Mouse (Mus musculus) midbrain, embryonic 14.5 days (tissue): ENCODE results near the gene Slc1a3. TPM values are rescaled to one million over a fixed set of nuclear protein-coding genes. Genes with fewer than 3 reads are reported as not detected.

Experiments
- ATAC-seq: fragments of 200-750 bp; cut with Nextera tagmentation; 2 replicates; pipeline ENCODE4 v1.8.0; 2017; ENCODE audit warnings: moderate number of reproducible peaks, moderate library complexity; ENCODE audit not compliant: low FRiP score, low TSS enrichment
- DNase-seq: peaks from one replicate; pipeline ENCODE4 v3.0.0-alpha.2; 2015
- H3K27ac ChIP-seq: fragments of 300-500 bp; sonication (generic); replicated peaks from 2 replicates; pipeline ENCODE4 v1.5.1; 2014; ENCODE audit warnings: mild to moderate bottlenecking, low read depth, low read length, moderate library complexity
- H3K27me3 ChIP-seq: fragments of 300-500 bp; sonication (generic); 2 replicates; pipeline ENCODE4 v1.6.1; 2014; ENCODE audit warnings: low read length, control low read depth, mixed read lengths; ENCODE audit not compliant: control insufficient read depth, insufficient read depth
- H3K36me3 ChIP-seq: fragments of 300-500 bp; sonication (generic); 2 replicates; pipeline ENCODE4 v1.6.1; 2014; ENCODE audit warnings: low read length, control low read depth; ENCODE audit not compliant: control insufficient read depth, insufficient read depth
- H3K4me1 ChIP-seq: fragments of 300-500 bp; sonication (generic); 2 replicates; pipeline ENCODE4 v1.6.1; 2014; ENCODE audit warnings: mild to moderate bottlenecking, antibody characterized with exemption, low read length, control low read depth; ENCODE audit not compliant: control insufficient read depth, insufficient read depth
- H3K4me2 ChIP-seq: fragments of 300-500 bp; sonication (generic); 2 replicates; pipeline ENCODE4 v1.6.1; 2014; ENCODE audit warnings: mild to moderate bottlenecking, low read length, moderate library complexity
- H3K4me3 ChIP-seq: fragments of 300-500 bp; sonication (generic); replicated peaks from 2 replicates; pipeline ENCODE4 v1.5.1; 2014; ENCODE audit warnings: low read depth, low read length
- H3K9ac ChIP-seq: fragments of 300-500 bp; sonication (generic); replicated peaks from 2 replicates; pipeline ENCODE4 v1.6.1; 2014; ENCODE audit warnings: mild to moderate bottlenecking, low read length, moderate library complexity
- H3K9me3 ChIP-seq: fragments of 300-500 bp; sonication (generic); 2 replicates; pipeline ENCODE4 v1.6.1; 2016; ENCODE audit warnings: low read length, control low read depth, mixed read lengths; ENCODE audit not compliant: control insufficient read depth
- WGBS: fragments of 180-500 bp; shearing (Covaris S2); extraction: QIAGEN DNeasy Blood & Tissue Kit; methylation state at CpG from one replicate; pipeline ENCODE4 v1.1.7; 2014; 5-methylcytosine and 5-hydroxymethylcytosine counted together
- polyA plus RNA-seq: library from polyadenylated mRNA; unstranded; fragments of >200 nt; fragmentation: Nextera tagmentation; extraction: Ambion mirVana; gene quantifications from 2 replicates; pipeline ENCODE4 v1.2.1, GENCODE M21; 2014

Slc1a3 gene
- 117 and 138 TPM in 2 replicates for polyA plus RNA-seq

GRCm38 (mm10) chr15:8710146-8711006 is at the start of gene Slc1a3:
Slc1a3 (minus strand) TSS chr15:8710764.
- no peaks in the 10 kb centered on the region for H3K36me3 ChIP-seq
- H3K9ac ChIP-seq: peak within 1 kb of the TSS; percentile 59
- no peaks in the 10 kb centered on the region for H3K9me3 ChIP-seq
- ATAC-seq (peak; percentile 71), DNase-seq (peak; percentile 69)
- under 1% methylated on average over 34 of the region's 34 CpGs for WGBS
- H3K27me3 ChIP-seq: 0 out of 2 replicates have a peak, but pooled peaks cover 4% of the 10 kb centered on the region
- H3K4me1 ChIP-seq: peaks cover 5% of the 10 kb centered on the region; the same call in 1 of the 2 replicates
- H3K4me2 ChIP-seq: peak within 1 kb of the TSS; percentile 97
- 0 out of 2 replicates have a peak within 1 kb of the TSS, but pooled peaks have one; percentile 41 for H3K27ac ChIP-seq
- peak within 1 kb of the TSS; percentile 62 for H3K4me3 ChIP-seq

- H3K4me1 ChIP-seq: no peaks in the 10 kb centered on the region
- DNase-seq (no peak), ATAC-seq (no peak)
- no peak overlapping the region for H3K4me3 ChIP-seq
- no peaks in the 10 kb centered on the region for H3K27me3 ChIP-seq
- no peak overlapping the region for H3K4me2 ChIP-seq
- H3K36me3 ChIP-seq: no peaks in the 10 kb centered on the region
- no peaks in the 10 kb centered on the region for H3K9me3 ChIP-seq
- no peak overlapping the region for H3K9ac ChIP-seq
- no peak overlapping the region for H3K27ac ChIP-seq
- 63% methylated on average over 3 of the region's 3 CpGs for WGBS
Observed at GRCm38 (mm10) chr15:8759026-8759425, 48.5 kb upstream of the Slc1a3 start.

DNA sequence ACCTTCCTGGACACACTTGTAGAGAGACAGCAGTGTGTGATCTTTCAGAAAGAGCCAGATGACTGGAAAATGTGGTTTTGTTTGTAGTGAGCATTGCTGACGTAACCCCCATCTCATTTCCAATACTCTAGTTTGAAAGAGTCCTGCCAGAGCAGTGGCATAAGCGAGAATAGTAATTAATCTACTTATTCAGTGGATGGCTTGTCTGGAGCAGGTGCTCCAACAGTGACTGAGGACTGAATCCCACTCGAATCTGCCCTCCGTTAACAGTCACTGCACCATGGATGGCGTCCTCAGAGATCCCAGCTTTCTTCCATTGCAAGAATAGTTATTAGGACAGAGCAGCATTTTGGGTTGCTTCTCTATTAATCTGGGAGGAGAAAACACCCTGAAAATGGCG is 45.9 kb upstream of the Slc1a3 start:
- peak; percentile 9 for DNase-seq
- H3K36me3 ChIP-seq: no peaks in the 10 kb centered on the region
- no peak overlapping the region for H3K27ac ChIP-seq

GRCm38 (mm10) chr15:8749762-8750161 is 39.2 kb upstream of the Slc1a3 start:
- H3K9me3 ChIP-seq: no peaks in the 10 kb centered on the region

More for the DNA sequence above, 45.9 kb upstream of the Slc1a3 start:
- no peak overlapping the region for H3K9ac ChIP-seq
- no peak overlapping the region for H3K4me2 ChIP-seq
- no peaks in the 10 kb centered on the region for H3K27me3 ChIP-seq
- no peak for ATAC-seq
- no peak overlapping the region for H3K4me3 ChIP-seq
- WGBS: 53% methylated on average over 6 of the region's 6 CpGs
- H3K9me3 ChIP-seq: no peaks in the 10 kb centered on the region
- H3K4me1 ChIP-seq: no peaks in the 10 kb centered on the region

DNA sequence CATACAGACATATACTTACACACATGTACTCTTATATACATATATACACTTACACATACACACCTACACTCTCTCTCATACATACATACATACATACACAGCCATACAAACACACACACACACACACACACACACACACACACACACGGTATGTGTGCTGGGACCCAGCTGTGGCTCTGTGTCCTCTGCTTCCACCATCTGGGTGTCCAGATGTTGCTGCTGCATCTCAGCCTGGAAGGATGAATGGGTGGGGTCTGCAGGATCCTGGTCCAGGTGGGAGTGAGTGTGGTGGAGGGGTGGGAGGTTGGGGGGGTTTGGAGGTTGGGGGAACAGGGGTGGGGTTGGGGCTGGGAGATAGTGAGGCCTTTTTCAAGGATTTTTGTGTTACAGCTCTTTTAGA is 38.2 kb upstream of the Slc1a3 start:
- no peaks in the 10 kb centered on the region for H3K27me3 ChIP-seq
- H3K4me2 ChIP-seq: no peak overlapping the region
- H3K36me3 ChIP-seq: no peaks in the 10 kb centered on the region
- no peak overlapping the region for H3K4me3 ChIP-seq
- WGBS: 70% methylated on average over 1 of the region's 1 CpGs
- H3K27ac ChIP-seq: no peak overlapping the region
- DNase-seq (no peak), ATAC-seq (no peak)
- H3K9me3 ChIP-seq: no peaks in the 10 kb centered on the region
- H3K9ac ChIP-seq: no peak overlapping the region
- no peaks in the 10 kb centered on the region for H3K4me1 ChIP-seq

More at GRCm38 (mm10) chr15:8749762-8750161, 39.2 kb upstream of the Slc1a3 start:
- Histone ChIP-seq H3K27me3 (no peaks in the 10 kb centered on the region), H3K27ac (no peak overlapping the region), H3K9ac (no peak overlapping the region), H3K4me2 (no peak overlapping the region), H3K36me3 (no peaks in the 10 kb centered on the region), H3K4me3 (no peak overlapping the region), H3K4me1 (no peaks in the 10 kb centered on the region)
- DNase-seq: no peak
- WGBS: 89% methylated on average over 4 of the region's 4 CpGs
- ATAC-seq: no peak

DNA sequence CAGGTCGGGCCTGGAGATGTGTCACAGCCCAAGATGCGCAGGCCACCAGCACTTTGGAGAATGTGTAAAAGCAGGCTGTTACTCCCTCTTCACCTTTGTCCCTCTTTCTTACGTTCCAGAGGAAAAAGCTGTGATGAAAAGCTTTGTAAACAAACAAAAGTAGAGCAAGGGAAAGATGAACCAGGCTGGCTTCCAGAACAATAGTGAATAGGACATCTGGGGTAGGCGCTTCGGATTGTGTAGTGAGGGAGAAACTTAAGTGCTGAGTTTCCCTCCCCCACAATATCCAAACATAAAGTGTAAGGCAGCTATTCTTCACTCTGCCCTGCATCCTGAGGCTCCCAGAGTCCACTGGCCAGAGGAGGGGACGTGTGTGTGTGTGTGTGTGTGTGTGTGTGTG is 31.0 kb upstream of the Slc1a3 start:
- H3K27ac ChIP-seq: no peak overlapping the region
- no peaks in the 10 kb centered on the region for H3K9me3 ChIP-seq
- no peak overlapping the region for H3K4me3 ChIP-seq
- H3K4me2 ChIP-seq: no peak overlapping the region
- no peak overlapping the region for H3K9ac ChIP-seq
- no peaks in the 10 kb centered on the region for H3K36me3 ChIP-seq
- H3K4me1 ChIP-seq: no peaks in the 10 kb centered on the region
- H3K27me3 ChIP-seq: no peaks in the 10 kb centered on the region
- WGBS: 63% methylated on average over 6 of the region's 6 CpGs
- ATAC-seq (no peak), DNase-seq (no peak)

DNA sequence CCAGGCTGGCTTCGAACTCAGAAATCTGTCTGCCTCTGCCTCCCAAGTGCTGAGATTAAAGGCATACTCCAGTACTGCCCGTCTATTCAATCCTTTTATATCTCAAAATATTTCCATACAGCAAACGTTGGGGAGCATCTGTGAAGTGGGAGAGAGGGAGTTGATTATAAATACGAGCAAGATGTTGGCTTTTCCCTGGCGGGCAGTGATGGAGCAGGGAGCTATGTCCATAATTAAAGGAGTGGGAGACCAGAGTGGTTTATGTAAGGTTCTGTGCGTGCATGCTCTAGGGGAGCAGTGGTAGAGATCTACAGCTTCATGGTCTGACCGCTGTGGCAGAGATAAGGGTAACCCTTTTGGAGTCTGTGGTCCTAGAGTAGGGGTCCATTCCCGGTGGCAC is 30.2 kb upstream of the Slc1a3 start:
- 93% methylated on average over 8 of the region's 8 CpGs for WGBS
- no peaks in the 10 kb centered on the region for H3K9me3 ChIP-seq
- ATAC-seq: no peak
- H3K4me2 ChIP-seq: no peak overlapping the region
- H3K4me3 ChIP-seq: no peak overlapping the region
- H3K27ac ChIP-seq: no peak overlapping the region
- H3K9ac ChIP-seq: no peak overlapping the region
- no peak for DNase-seq
- H3K27me3 ChIP-seq: no peaks in the 10 kb centered on the region
- H3K36me3 ChIP-seq: no peaks in the 10 kb centered on the region
- no peaks in the 10 kb centered on the region for H3K4me1 ChIP-seq

DNA sequence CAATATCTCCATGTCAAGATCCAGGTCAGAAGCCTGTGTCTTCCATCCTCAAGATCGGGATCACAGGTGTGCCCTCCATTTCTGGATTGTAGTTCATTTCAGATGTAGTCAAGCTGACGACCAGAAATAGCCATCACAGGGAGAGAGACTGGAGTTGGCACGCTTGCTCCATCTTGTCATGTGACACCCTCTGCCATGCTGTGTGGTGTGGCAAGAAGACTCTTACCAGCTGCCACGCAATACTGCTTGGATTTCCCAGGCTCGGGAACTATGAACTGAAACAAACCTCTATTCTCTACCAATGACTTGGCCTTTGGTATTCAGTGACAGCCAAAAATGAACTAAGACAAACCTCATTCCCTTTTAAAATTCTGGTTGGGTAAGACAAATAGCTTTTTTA is 27.6 kb upstream of the Slc1a3 start:
- H3K9ac ChIP-seq: no peak overlapping the region
- no peaks in the 10 kb centered on the region for H3K36me3 ChIP-seq
- no peak overlapping the region for H3K4me2 ChIP-seq
- no peaks in the 10 kb centered on the region for H3K4me1 ChIP-seq
- H3K9me3 ChIP-seq: no peaks in the 10 kb centered on the region
- H3K27ac ChIP-seq: no peak overlapping the region
- no peak for DNase-seq
- no peak overlapping the region for H3K4me3 ChIP-seq
- no peaks in the 10 kb centered on the region for H3K27me3 ChIP-seq
- WGBS: 89% methylated on average over 5 of the region's 5 CpGs
- ATAC-seq: no peak

- 92% methylated on average over 6 of the region's 6 CpGs for WGBS
- Histone ChIP-seq H3K4me3 (no peak overlapping the region), H3K27ac (no peak overlapping the region), H3K4me2 (no peak overlapping the region), H3K36me3 (no peaks in the 10 kb centered on the region), H3K4me1 (no peaks in the 10 kb centered on the region), H3K9ac (no peak overlapping the region), H3K9me3 (no peaks in the 10 kb centered on the region), H3K27me3 (no peaks in the 10 kb centered on the region)
- no peak for DNase-seq
- no peak for ATAC-seq
Observed at GRCm38 (mm10) chr15:8734363-8734739, 23.8 kb upstream of the Slc1a3 start.
